Mouse (Mus musculus) forelimb bud, embryonic 11.5 days (tissue): ENCODE measurements at regions not wholly inside any gene's neighbourhood (a gene's known extent, or its start where the extent isn't known, plus 50 kb on each side); places are given as distances from the start of the nearest gene placed in this dataset.

ENCODE experiments used
- DNase-seq: peaks from one replicate; pipeline ENCODE4 v3.0.0-alpha.2; 2012; ENCODE audit warnings: low read depth, low spot score

DNA sequence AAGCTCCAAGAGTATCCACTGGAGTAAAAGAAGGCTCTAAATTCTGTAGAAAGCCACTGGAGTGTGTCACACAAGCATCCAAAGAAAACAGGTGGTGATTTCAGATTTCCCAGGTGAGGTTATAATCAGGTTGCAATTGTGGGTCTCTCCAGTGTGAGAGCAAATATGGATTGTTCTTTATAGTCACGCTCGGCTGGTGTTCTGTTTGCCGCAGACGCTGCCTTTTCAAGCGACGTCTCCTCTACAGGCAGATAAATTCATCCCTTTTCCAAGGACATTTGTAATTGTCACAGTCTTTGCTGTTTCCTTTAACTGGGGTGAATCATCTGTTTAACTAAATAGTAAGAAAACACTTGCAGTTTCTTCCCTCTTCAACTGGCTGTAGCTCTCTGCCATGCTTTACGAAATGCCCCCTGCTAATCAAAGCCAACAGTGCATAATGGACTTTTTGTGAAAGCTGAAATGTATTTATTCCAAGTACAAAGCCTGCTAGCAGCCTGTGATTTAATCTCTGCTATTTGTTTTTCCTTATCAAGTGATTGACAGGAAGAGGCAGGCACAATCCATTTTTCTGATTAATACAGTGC, 502.4 kb downstream of the Trim52 start:
- no peak for DNase-seq
